Mouse (Mus musculus) liver, embryonic 16.5 days (tissue): ENCODE measurements around the gene Usp8. TPM values are rescaled to one million over a fixed set of nuclear protein-coding genes. Genes with fewer than 3 reads are reported as not detected.

Experiments
- ATAC-seq: fragments of 200-750 bp; cut with Nextera tagmentation; 2 replicates; pipeline ENCODE4 v1.8.0; 2017; ENCODE audit warnings: low read depth, mild to moderate bottlenecking, moderate number of reproducible peaks, moderate library complexity
- H3K27ac ChIP-seq: fragments of 300-500 bp; sonication (generic); 2 replicates; pipeline ENCODE4 v1.5.1; 2014; ENCODE audit warnings: mild to moderate bottlenecking, low read length
- H3K27me3 ChIP-seq: fragments of 300-500 bp; sonication (generic); 2 replicates; pipeline ENCODE4 v1.6.1; 2014; ENCODE audit warnings: low read depth, low read length, mixed read lengths; ENCODE audit not compliant: control insufficient read depth, insufficient read depth
- H3K36me3 ChIP-seq: fragments of 300-500 bp; sonication (generic); 2 replicates; pipeline ENCODE4 v1.6.1; 2014; ENCODE audit warnings: mild to moderate bottlenecking; ENCODE audit not compliant: control insufficient read depth, insufficient read depth
- H3K4me1 ChIP-seq: fragments of 300-500 bp; sonication (generic); 2 replicates; pipeline ENCODE4 v1.6.1; 2014; ENCODE audit warnings: low read depth, low read length, mixed read lengths; ENCODE audit not compliant: control insufficient read depth
- H3K4me2 ChIP-seq: fragments of 300-500 bp; sonication (generic); 2 replicates; pipeline ENCODE4 v1.6.1; 2014; ENCODE audit warnings: low read depth, low read length, mixed read lengths
- H3K4me3 ChIP-seq: fragments of 300-500 bp; sonication (generic); 2 replicates; pipeline ENCODE4 v1.5.1; 2014; ENCODE audit warnings: low read depth, mild to moderate bottlenecking, low read length
- H3K9ac ChIP-seq: fragments of 300-500 bp; sonication (generic); 2 replicates; pipeline ENCODE4 v1.6.1; 2014; ENCODE audit warnings: low read depth, low read length
- H3K9me3 ChIP-seq: fragments of 300-500 bp; sonication (generic); replicated peaks from 2 replicates; pipeline ENCODE4 v1.6.1; 2016; ENCODE audit warnings: low read length; ENCODE audit not compliant: control insufficient read depth
- WGBS: fragments of 180-500 bp; shearing (Covaris S2); extraction: QIAGEN DNeasy Blood & Tissue Kit; methylation state at CpG from one replicate; pipeline ENCODE4 v1.1.7; 2014; ENCODE audit not compliant: insufficient replicate concordance; 5-methylcytosine and 5-hydroxymethylcytosine counted together
- polyA plus RNA-seq: library from polyadenylated mRNA; unstranded; fragments of >200 nt; fragmentation: Nextera tagmentation; extraction: Ambion mirVana; gene quantifications from 2 replicates; pipeline ENCODE4 v1.2.1, GENCODE M21; 2015

The Usp8 gene
- polyA plus RNA-seq, 1 experiment from 2014 or later: 19.1 TPM

DNA sequence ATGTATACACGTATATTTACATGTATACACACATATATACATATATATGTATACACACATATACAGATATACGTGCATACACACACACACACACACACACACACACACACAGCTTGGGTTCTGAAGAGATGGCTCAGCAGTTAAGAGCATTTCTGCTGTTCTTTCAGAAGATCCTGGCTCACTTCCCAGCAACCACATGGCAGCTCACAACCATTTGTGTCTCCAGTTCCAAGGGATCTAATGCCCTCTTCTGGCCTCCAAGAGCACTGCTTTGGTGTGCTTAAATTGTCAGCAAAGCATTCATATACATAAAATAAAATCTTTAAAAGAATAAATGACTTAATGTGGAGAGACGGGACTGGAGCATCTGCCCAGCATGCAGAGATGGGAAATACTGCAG is 75.3 kb downstream of the Usp8 start:
- ATAC-seq: no peak
- no peaks in the 10 kb centered on the region for H3K9me3 ChIP-seq

GRCm38 (mm10) chr2:126783370-126783769 is 76.2 kb downstream of the Usp8 start, which contains the start of gene Usp50:
Usp50 (minus strand) TSS chr2:126783470.
- H3K4me2 ChIP-seq: no peak within 1 kb of the TSS
- ATAC-seq: no peak
- no peak within 1 kb of the TSS for H3K4me3 ChIP-seq
- H3K9me3 ChIP-seq: no peaks in the 10 kb centered on the region
- no peak within 1 kb of the TSS for H3K9ac ChIP-seq
- 60% methylated on average over 4 of the region's 4 CpGs for WGBS
- H3K36me3 ChIP-seq: no peaks in the 10 kb centered on the region
- peaks cover 2% of the 10 kb centered on the region; the same call in 1 of the 2 replicates for H3K4me1 ChIP-seq
- H3K27ac ChIP-seq: no peak within 1 kb of the TSS
- H3K27me3 ChIP-seq: no peaks in the 10 kb centered on the region

More for the DNA sequence above, 75.3 kb downstream of the Usp8 start:
- Histone ChIP-seq H3K27me3 (no peaks in the 10 kb centered on the region), H3K9ac (no peak overlapping the region), H3K4me2 (no peak overlapping the region), H3K4me1 (no peaks in the 10 kb centered on the region; the same call in 1 of the 2 replicates), H3K27ac (no peak overlapping the region), H3K4me3 (no peak overlapping the region), H3K36me3 (no peaks in the 10 kb centered on the region)
- 68% methylated on average over 3 of the region's 3 CpGs for WGBS

- Histone ChIP-seq H3K4me2 (no peak overlapping the region), H3K4me1 (peaks cover 2% of the 10 kb centered on the region; the same call in 1 of the 2 replicates), H3K27me3 (no peaks in the 10 kb centered on the region), H3K27ac (no peak overlapping the region), H3K4me3 (no peak overlapping the region), H3K36me3 (peaks cover 6% of the 10 kb centered on the region; the same call in 1 of the 2 replicates), H3K9me3 (no peaks in the 10 kb centered on the region), H3K9ac (no peak overlapping the region)
- 37% methylated on average over 9 of the region's 9 CpGs for WGBS
- ATAC-seq: no peak
These were observed 80.7 kb downstream of the Usp8 start for GRCm38 (mm10) chr2:126787721-126788342.

DNA sequence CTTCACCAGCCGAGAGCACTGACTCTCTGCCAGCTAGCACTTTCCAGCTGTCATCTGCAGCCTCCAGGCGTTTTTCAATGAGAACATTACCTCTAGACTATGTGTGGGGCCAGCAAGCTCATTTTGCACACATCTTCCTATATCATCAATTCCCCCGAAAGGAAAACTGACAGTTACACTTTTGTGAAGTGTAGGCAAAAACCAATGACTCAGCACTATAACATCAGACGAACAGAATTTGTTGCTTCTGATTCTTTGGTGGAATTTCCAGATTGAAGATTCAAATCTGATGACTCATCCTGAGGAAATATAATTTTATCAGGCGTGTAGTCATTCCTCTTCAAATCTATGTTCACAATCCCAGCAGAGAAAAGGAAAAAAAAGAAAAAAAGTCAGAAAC is 85.5 kb downstream of the Usp8 start:
- 63% methylated on average over 5 of the region's 5 CpGs for WGBS
- Histone ChIP-seq H3K9ac (no peak overlapping the region), H3K27me3 (no peaks in the 10 kb centered on the region), H3K4me2 (no peak overlapping the region), H3K36me3 (peaks cover 24% of the 10 kb centered on the region), H3K27ac (no peak overlapping the region), H3K9me3 (no peaks in the 10 kb centered on the region), H3K4me3 (no peak overlapping the region), H3K4me1 (peaks cover 2% of the 10 kb centered on the region; the same call in 1 of the 2 replicates)
- no peak for ATAC-seq

GRCm38 (mm10) chr2:126795708-126796107 is 88.6 kb downstream of the Usp8 start:
- ATAC-seq: no peak
- no peaks in the 10 kb centered on the region for H3K27me3 ChIP-seq
- H3K4me1 ChIP-seq: no peaks in the 10 kb centered on the region
- H3K9ac ChIP-seq: no peak overlapping the region
- peaks cover 26% of the 10 kb centered on the region for H3K36me3 ChIP-seq
- WGBS: 75% methylated on average over 3 of the region's 3 CpGs
- H3K4me2 ChIP-seq: no peak overlapping the region
- no peak overlapping the region for H3K27ac ChIP-seq
- no peaks in the 10 kb centered on the region for H3K9me3 ChIP-seq
- H3K4me3 ChIP-seq: no peak overlapping the region

GRCm38 (mm10) chr2:126798455-126798854 is 91.3 kb downstream of the Usp8 start:
- Histone ChIP-seq H3K4me1 (peaks cover 3% of the 10 kb centered on the region), H3K4me2 (no peak overlapping the region), H3K4me3 (no peak overlapping the region), H3K27me3 (no peaks in the 10 kb centered on the region), H3K9me3 (no peaks in the 10 kb centered on the region), H3K9ac (no peak overlapping the region), H3K27ac (no peak overlapping the region), H3K36me3 (peaks cover 26% of the 10 kb centered on the region)
- WGBS: 80% methylated on average over 5 of the region's 5 CpGs
- ATAC-seq: no peak

- WGBS: 53% methylated on average over 3 of the region's 3 CpGs
- peaks cover 14% of the 10 kb centered on the region for H3K36me3 ChIP-seq
These were observed 94.9 kb downstream of the Usp8 start for GRCm38 (mm10) chr2:126801980-126802379.

More at GRCm38 (mm10) chr2:126801980-126802379, 94.9 kb downstream of the Usp8 start:
- no peaks in the 10 kb centered on the region for H3K27me3 ChIP-seq
- H3K9me3 ChIP-seq: no peaks in the 10 kb centered on the region
- H3K4me2 ChIP-seq: no peak overlapping the region
- no peak overlapping the region for H3K4me3 ChIP-seq
- H3K9ac ChIP-seq: no peak overlapping the region
- no peak overlapping the region for H3K27ac ChIP-seq
- no peak for ATAC-seq
- H3K4me1 ChIP-seq: peaks cover 3% of the 10 kb centered on the region

Other genes starting within 250 kb of the Usp8 start
- gene Atp8b4, start 206.7 kb upstream of the Usp8 start, polyA plus RNA-seq: 5.5 and 5.9 TPM in 2 replicates
- gene Slc27a2, start 154.9 kb upstream of the Usp8 start, polyA plus RNA-seq: 145 and 150 TPM in 2 replicates
- gene Hdc, start 88.0 kb upstream of the Usp8 start, polyA plus RNA-seq: 7.0 and 7.6 TPM in 2 replicates
- 19.0 and 23.4 TPM in 2 replicates for gene Gabpb1, start 31.0 kb upstream of the Usp8 start, polyA plus RNA-seq
- gene Usp50, start 76.1 kb downstream of the Usp8 start, polyA plus RNA-seq: 0.79 and 1.1 TPM in 2 replicates
- 15.8 and 18.4 TPM in 2 replicates for gene Trpm7, start 168.9 kb downstream of the Usp8 start, polyA plus RNA-seq
- gene Sppl2a, start 225.9 kb downstream of the Usp8 start, polyA plus RNA-seq: 22.0 and 23.4 TPM in 2 replicates